Mouse (Mus musculus) liver, adult 2 months (tissue): ENCODE results near the gene Plcd4. TPM values are rescaled to one million over a fixed set of nuclear protein-coding genes. Genes with fewer than 3 reads are reported as not detected.

Experiments used
- DNase-seq: peaks from one replicate; pipeline ENCODE4 v3.0.0-alpha.2; 2011; ENCODE audit warnings: low read depth, low spot score; ENCODE audit errors: extremely low read depth
- H3K27ac ChIP-seq: fragments of 200-500 bp; replicated peaks from 2 replicates; pipeline ENCODE4 v1.5.1; 2012; ENCODE audit warnings: low read depth, mild to moderate bottlenecking, control low read depth, inconsistent platforms, low read length; ENCODE audit not compliant: insufficient read depth
- H3K27me3 ChIP-seq: fragments of 200-500 bp; 2 replicates; pipeline ENCODE4 v1.6.1; 2012; ENCODE audit warnings: mild to moderate bottlenecking, moderate library complexity, low read length, inconsistent platforms; ENCODE audit not compliant: control insufficient read depth, insufficient read depth
- H3K36me3 ChIP-seq: fragments of 200-500 bp; 2 replicates; pipeline ENCODE4 v1.6.1; 2012; ENCODE audit warnings: low read length, inconsistent platforms; ENCODE audit not compliant: control insufficient read depth, insufficient read depth
- H3K4me1 ChIP-seq: fragments of 200-500 bp; 2 replicates; pipeline ENCODE4 v1.6.1; 2011; ENCODE audit warnings: low read length; ENCODE audit not compliant: control insufficient read depth, insufficient read depth
- H3K4me3 ChIP-seq: fragments of 200-500 bp; 2 replicates; pipeline ENCODE4 v1.5.1; 2011; ENCODE audit warnings: low read depth, mild to moderate bottlenecking, control low read depth, low read length, moderate library complexity; ENCODE audit not compliant: insufficient read depth
- H3K79me2 ChIP-seq: fragments of 200-500 bp; 2 replicates; pipeline ENCODE4 v1.6.1; 2012; ENCODE audit warnings: inconsistent platforms, mild to moderate bottlenecking, low read length, moderate library complexity; ENCODE audit not compliant: control insufficient read depth, insufficient read depth
- H3K9ac ChIP-seq: fragments of 200-500 bp; 2 replicates; pipeline ENCODE4 v1.6.1; 2012; ENCODE audit warnings: low read depth, mild to moderate bottlenecking, control low read depth, inconsistent platforms, low read length
- CTCF ChIP-seq: fragments of 200-500 bp; IDR thresholded peaks from 2 replicates; pipeline ENCODE4 v1.5.1; 2011; ENCODE audit warnings: low read depth, low read length, control low read depth
- POLR2A ChIP-seq: fragments of 200-500 bp; IDR thresholded peaks from 2 replicates; pipeline ENCODE4 v1.6.1; 2011; ENCODE audit warnings: low read length, control low read depth; ENCODE audit not compliant: insufficient read depth; ENCODE audit errors: extremely low read depth
- WGBS: fragments of 180-500 bp; shearing (Covaris S2); methylation state at CpG from one replicate; pipeline ENCODE4 v1.1.7; 2018; 5-methylcytosine and 5-hydroxymethylcytosine counted together
- polyA plus RNA-seq: library from polyadenylated mRNA; depleted of rRNA; stranded (reverse); fragments of >200 nt; gene quantifications from 2 replicates; pipeline ENCODE4 v1.2.3, GENCODE M21; 2012
- total RNA-seq: library from RNA; depleted of rRNA; stranded (reverse); fragments of >200 nt; gene quantifications from 2 replicates; pipeline ENCODE4 v1.2.3, GENCODE M21; 2014

The Plcd4 gene
- total and polyA plus RNA-seq, 2 experiments = not detected

DNA sequence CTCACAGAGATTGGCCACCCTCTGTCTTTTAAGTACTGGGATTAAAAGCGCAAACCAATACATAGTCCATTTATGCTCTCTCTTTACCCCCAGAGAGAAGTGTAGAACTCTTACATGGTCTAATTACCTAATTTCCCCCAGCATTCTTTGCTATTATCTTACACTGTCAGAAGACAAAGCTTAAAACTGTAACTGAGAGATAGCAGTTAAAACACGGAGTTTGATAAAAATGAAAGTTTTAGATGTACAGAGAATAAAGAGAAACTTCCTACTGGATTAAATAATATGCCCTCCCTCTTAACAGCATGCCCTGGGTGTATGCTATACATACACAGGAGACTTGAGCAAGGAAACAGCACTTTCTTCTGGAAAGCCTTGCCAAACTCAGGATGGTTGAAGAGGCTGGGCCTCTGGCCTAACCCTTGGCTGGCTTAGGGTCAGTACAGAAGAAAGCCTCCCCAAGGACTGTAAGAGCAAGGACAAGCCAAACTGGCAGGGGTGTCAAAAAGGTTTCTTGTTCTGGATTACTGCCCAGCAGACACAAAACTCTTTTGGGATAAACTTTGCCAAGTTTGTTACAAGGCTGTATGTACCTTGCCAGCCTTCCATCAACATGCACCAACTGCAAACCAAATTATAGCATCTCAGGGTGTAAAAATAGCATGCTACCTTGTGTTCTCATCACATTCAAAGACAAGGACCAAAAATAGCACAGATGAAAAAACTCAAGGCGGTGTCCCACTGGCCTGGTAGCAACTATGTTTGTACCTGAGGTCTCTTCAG, 42.1 kb downstream of the Plcd4 start:
- peaks cover 15% of the 10 kb centered on the region for H3K36me3 ChIP-seq
- DNase-seq = no peak
- H3K4me1 ChIP-seq = peaks cover 5% of the 10 kb centered on the region
- no peak overlapping the region for H3K27ac ChIP-seq
- H3K4me3 ChIP-seq = no peak overlapping the region
- WGBS = 95% methylated on average over 3 of the region's 3 CpGs
- TF ChIP-seq POLR2A (no peak), CTCF (no peak)
- no peaks in the 10 kb centered on the region; the same call in 1 of the 2 replicates for H3K79me2 ChIP-seq
- H3K27me3 ChIP-seq = no peaks in the 10 kb centered on the region
- no peak overlapping the region for H3K9ac ChIP-seq

DNA sequence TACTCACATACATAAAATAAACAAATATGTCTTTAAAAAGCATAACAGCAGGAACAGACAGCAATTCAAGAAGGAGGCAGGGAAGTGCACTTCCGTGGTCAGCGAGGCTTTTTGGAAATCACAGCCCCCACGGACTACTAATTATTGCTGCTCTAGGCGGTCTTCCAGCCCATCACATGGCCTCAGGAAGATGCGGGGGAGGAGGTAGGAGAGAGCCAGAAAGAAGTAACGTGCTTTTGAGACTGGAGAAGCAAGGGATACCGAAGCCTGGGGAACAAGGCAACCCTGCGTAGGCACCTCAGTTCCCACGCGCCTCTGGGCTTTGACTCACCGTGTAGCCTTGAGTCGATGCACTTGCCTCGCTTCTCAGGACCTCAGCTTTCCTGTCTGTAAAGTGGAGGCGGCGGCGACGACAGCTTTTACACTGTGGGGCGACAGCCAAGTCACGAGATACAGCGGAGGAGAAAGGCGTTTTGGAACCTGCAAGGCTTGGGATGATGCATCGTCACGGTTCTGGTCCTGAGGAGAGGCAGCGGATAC, 44.6 kb downstream of the Plcd4 start:
- peaks cover 13% of the 10 kb centered on the region for H3K36me3 ChIP-seq
- no peak for DNase-seq

DNA sequence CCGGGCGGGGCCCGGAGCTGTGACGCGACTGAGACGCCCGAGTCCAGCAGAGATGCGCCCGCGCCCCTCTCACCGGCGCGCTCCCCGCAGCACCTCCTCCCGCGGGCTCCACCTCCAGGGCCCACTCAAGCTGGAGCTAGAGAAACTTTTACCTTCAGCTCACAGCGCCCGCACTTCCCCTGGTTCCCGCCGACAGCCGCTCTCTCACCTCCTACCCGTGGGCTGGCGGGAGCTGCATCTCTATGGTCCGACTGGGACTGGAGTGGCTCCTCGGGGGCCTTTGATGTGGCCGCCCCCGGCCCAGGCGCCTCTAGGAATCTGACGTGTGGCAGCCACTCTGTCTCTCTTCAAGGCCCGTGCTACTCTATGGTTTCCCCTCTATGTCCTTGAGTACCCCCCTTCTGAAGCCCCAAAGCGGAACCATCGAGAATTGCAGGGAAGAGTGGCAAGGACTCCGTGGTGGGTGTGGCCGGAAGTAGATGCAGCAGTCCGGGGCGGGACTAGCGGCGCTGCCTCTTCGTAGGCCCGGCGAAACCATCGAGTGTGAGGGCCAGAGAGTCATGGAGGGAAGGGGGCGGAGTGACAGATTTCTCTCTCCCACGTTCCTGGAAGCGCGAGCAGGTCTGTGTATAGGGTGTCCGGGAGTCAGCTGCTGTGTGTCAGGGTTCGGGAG, 45.2 kb downstream of the Plcd4 start, which contains the start of the genes Zfp142 and Bcs1l:
Gene Zfp142, minus strand, starts transcription at position 474 of the 673 bp plus-strand sequence.
Gene Bcs1l, plus strand, starts transcription at position 517 of the 673 bp plus-strand sequence.
- WGBS = under 1% methylated on average over 48 of the region's 48 CpGs

More for the DNA sequence above, 44.6 kb downstream of the Plcd4 start:
- H3K27ac ChIP-seq = peak overlapping the region; percentile 46
- TF ChIP-seq CTCF = no peak
- TF ChIP-seq POLR2A = no peak
- peak overlapping the region; percentile 77 for H3K4me3 ChIP-seq
- peaks cover 5% of the 10 kb centered on the region for H3K4me1 ChIP-seq
- H3K9ac ChIP-seq = peak overlapping the region; percentile 57
- no peaks in the 10 kb centered on the region for H3K27me3 ChIP-seq
- H3K79me2 ChIP-seq = no peaks in the 10 kb centered on the region; the same call in 1 of the 2 replicates
- WGBS = under 1% methylated on average over 24 of the region's 24 CpGs

DNA sequence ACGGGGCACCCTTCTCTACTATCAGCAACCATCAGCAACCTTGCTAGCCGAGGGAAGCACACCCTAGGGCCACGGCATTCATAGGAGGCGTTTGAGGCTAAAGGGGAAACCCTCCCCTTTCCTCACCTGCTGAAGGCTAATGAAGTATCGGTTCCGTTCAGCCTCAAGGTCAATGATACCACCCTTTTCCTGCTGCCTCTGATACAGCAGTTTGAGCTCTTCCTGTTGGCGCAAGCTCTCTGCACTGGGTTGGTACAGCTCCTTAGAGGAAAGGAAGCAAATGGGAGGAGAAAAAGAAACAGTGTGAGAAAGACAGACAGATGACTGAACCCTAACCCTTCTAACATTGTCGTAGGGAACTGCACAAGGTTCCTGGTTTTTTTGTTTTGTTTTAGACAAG, 51.7 kb downstream of the Plcd4 start:
- WGBS = 66% methylated on average over 8 of the region's 8 CpGs
- H3K79me2 ChIP-seq = no peaks in the 10 kb centered on the region
- H3K4me3 ChIP-seq = no peak overlapping the region
- no peak for TF ChIP-seq POLR2A
- no peaks in the 10 kb centered on the region for H3K4me1 ChIP-seq
- H3K9ac ChIP-seq = no peak overlapping the region
- H3K36me3 ChIP-seq = peaks cover 30% of the 10 kb centered on the region
- no peak overlapping the region; the same call in 1 of the 2 replicates for H3K27ac ChIP-seq
- DNase-seq = no peak
- no peaks in the 10 kb centered on the region for H3K27me3 ChIP-seq

More for the DNA sequence above, 45.2 kb downstream of the Plcd4 start, which contains the start of the genes Zfp142 and Bcs1l:
- no peaks in the 10 kb centered on the region for H3K27me3 ChIP-seq
- H3K36me3 ChIP-seq = peaks cover 10% of the 10 kb centered on the region
- H3K4me1 ChIP-seq = peaks cover 5% of the 10 kb centered on the region
- TF ChIP-seq CTCF (no peak), POLR2A (0 out of 2 replicates have a peak, but pooled peaks have one; percentile 24)
- H3K4me3 ChIP-seq = peak within 1 kb of the TSS; percentile 85
- no peaks in the 10 kb centered on the region; the same call in 1 of the 2 replicates for H3K79me2 ChIP-seq
- H3K27ac ChIP-seq = peak within 1 kb of the TSS; percentile 60
- peak; percentile 96 for DNase-seq
- peak within 1 kb of the TSS; percentile 82 for H3K9ac ChIP-seq

DNA sequence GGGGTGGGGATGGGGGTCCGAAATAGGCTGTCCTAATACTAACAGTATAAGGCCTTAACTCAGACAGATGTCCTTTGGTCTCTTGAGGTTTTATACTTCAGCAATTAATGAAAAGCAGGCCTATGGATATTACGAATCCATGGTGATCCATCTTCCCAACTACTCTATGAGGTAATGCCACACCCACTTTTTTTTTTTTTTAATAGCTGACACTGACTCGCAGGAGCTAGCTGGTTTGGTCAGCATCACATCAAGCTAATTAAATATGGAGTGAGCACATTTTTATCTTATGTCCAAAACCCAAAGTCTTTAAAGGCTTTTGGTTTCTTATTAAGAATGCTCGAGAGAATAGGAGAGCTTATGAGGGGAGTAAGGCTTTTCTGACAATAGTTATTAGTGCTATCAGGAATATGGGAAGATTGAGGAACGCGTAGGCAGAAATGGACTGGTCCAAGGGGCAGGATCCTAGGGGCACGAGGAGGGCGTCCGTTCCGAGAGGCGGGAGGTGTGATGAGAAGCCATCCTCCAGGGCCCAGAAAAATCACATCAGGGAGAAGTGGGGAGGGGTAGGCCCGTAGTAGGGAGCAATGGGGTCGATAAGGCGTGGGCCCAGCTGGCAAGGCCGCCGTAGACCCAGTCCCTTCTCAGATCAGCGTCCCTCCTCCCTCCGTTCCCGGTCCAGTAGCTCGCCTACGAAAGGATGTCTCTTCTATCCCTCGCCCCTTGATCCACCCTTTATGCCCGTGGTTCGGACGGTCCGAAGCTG, 58.0 kb downstream of the Plcd4 start:
- Histone ChIP-seq H3K27ac (peak overlapping the region; percentile 64), H3K4me1 (no peaks in the 10 kb centered on the region), H3K36me3 (peaks cover 12% of the 10 kb centered on the region; the same call in 1 of the 2 replicates), H3K4me3 (peak overlapping the region; percentile 87), H3K9ac (peak overlapping the region; percentile 83), H3K27me3 (no peaks in the 10 kb centered on the region), H3K79me2 (peaks cover 6% of the 10 kb centered on the region; the same call in 1 of the 2 replicates)
- no peak for TF ChIP-seq POLR2A
- no peak for TF ChIP-seq CTCF
- WGBS = 7% methylated on average over 26 of the region's 26 CpGs
- no peak for DNase-seq
